Mouse (Mus musculus): ENCODE data around the gene Klhl30. TPM values are rescaled to one million over a fixed set of nuclear protein-coding genes. Genes with fewer than 3 reads are reported as not detected.

The Klhl30 gene
- polyA plus RNA-seq, 1 experiment from 2014 or later: 2.6 TPM

GRCm38 (mm10) chr1:91321760-91322438, 28.9 kb upstream of the Klhl30 start, which contains the start of gene Espnl:
Espnl (plus strand) TSS chr1:91322075.
- no peaks in the 10 kb centered on the region for H3K4me1 ChIP-seq (ENCODE audit: control insufficient read depth, insufficient read depth, low read length)
- no peak within 1 kb of the TSS for H3K4me3 ChIP-seq (replicated peaks; ENCODE audit: low read length)
- H3K9me3 ChIP-seq (replicated peaks; ENCODE audit: control insufficient read depth, low read length): no peaks in the 10 kb centered on the region
- WGBS: 59% methylated on average over 19 of the region's 19 CpGs
- no peaks in the 10 kb centered on the region for H3K36me3 ChIP-seq (ENCODE audit: control insufficient read depth, insufficient read depth, low read length)
- no peak within 1 kb of the TSS for H3K9ac ChIP-seq (ENCODE audit: low read length)
- H3K27ac ChIP-seq (ENCODE audit: low read length): no peak within 1 kb of the TSS
- ATAC-seq (ENCODE audit: insufficient read depth, low FRiP score): no peak
- no peak within 1 kb of the TSS for H3K4me2 ChIP-seq (ENCODE audit: low read depth, low read length)
- H3K27me3 ChIP-seq (ENCODE audit: control insufficient read depth, insufficient read depth, low read length): no peaks in the 10 kb centered on the region

- no peak overlapping the region for H3K27ac ChIP-seq (ENCODE audit: low read length)
- H3K9ac ChIP-seq (ENCODE audit: low read length): no peak overlapping the region
- no peaks in the 10 kb centered on the region for H3K9me3 ChIP-seq (replicated peaks; ENCODE audit: control insufficient read depth, low read length)
- no peaks in the 10 kb centered on the region for H3K4me1 ChIP-seq (ENCODE audit: control insufficient read depth, insufficient read depth, low read length)
- H3K4me3 ChIP-seq (replicated peaks; ENCODE audit: low read length): no peak overlapping the region
- 67% methylated on average over 2 of the region's 2 CpGs for WGBS
- no peaks in the 10 kb centered on the region for H3K36me3 ChIP-seq (ENCODE audit: control insufficient read depth, insufficient read depth, low read length)
- H3K27me3 ChIP-seq (ENCODE audit: control insufficient read depth, insufficient read depth, low read length): no peaks in the 10 kb centered on the region
- H3K4me2 ChIP-seq (ENCODE audit: low read depth, low read length): no peak overlapping the region
- ATAC-seq (ENCODE audit: insufficient read depth, low FRiP score): no peak
Observed at GRCm38 (mm10) chr1:91324646-91325045, 26.2 kb upstream of the Klhl30 start.

GRCm38 (mm10) chr1:91325488-91326042, 25.3 kb upstream of the Klhl30 start:
- WGBS: 76% methylated on average over 4 of the region's 4 CpGs
- Histone ChIP-seq H3K9ac (ENCODE audit: low read length) (no peak overlapping the region), H3K36me3 (ENCODE audit: control insufficient read depth, insufficient read depth, low read length) (no peaks in the 10 kb centered on the region)

GRCm38 (mm10) chr1:91332102-91332501, 18.7 kb upstream of the Klhl30 start:
- Histone ChIP-seq H3K27ac (ENCODE audit: low read length) (no peak overlapping the region), H3K9ac (ENCODE audit: low read length) (no peak overlapping the region), H3K4me2 (ENCODE audit: low read depth, low read length) (no peak overlapping the region), H3K36me3 (ENCODE audit: control insufficient read depth, insufficient read depth, low read length) (no peaks in the 10 kb centered on the region), H3K4me1 (ENCODE audit: control insufficient read depth, insufficient read depth, low read length) (no peaks in the 10 kb centered on the region), H3K9me3 (replicated peaks; ENCODE audit: control insufficient read depth, low read length) (no peaks in the 10 kb centered on the region), H3K4me3 (replicated peaks; ENCODE audit: low read length) (no peak overlapping the region), H3K27me3 (ENCODE audit: control insufficient read depth, insufficient read depth, low read length) (no peaks in the 10 kb centered on the region)
- ATAC-seq (ENCODE audit: insufficient read depth, low FRiP score): no peak
- WGBS: 52% methylated on average over 4 of the region's 4 CpGs

More at GRCm38 (mm10) chr1:91325488-91326042, 25.3 kb upstream of the Klhl30 start:
- Histone ChIP-seq H3K4me3 (replicated peaks; ENCODE audit: low read length) (no peak overlapping the region), H3K4me1 (ENCODE audit: control insufficient read depth, insufficient read depth, low read length) (no peaks in the 10 kb centered on the region), H3K9me3 (replicated peaks; ENCODE audit: control insufficient read depth, low read length) (no peaks in the 10 kb centered on the region), H3K27me3 (ENCODE audit: control insufficient read depth, insufficient read depth, low read length) (no peaks in the 10 kb centered on the region), H3K4me2 (ENCODE audit: low read depth, low read length) (no peak overlapping the region), H3K27ac (ENCODE audit: low read length) (no peak overlapping the region)
- ATAC-seq (ENCODE audit: insufficient read depth, low FRiP score): no peak

GRCm38 (mm10) chr1:91333582-91333981, 17.2 kb upstream of the Klhl30 start:
- no peak overlapping the region for H3K4me3 ChIP-seq (replicated peaks; ENCODE audit: low read length)
- no peak overlapping the region for H3K4me2 ChIP-seq (ENCODE audit: low read depth, low read length)
- no peak overlapping the region for H3K27ac ChIP-seq (ENCODE audit: low read length)
- no peaks in the 10 kb centered on the region for H3K9me3 ChIP-seq (replicated peaks; ENCODE audit: control insufficient read depth, low read length)
- H3K36me3 ChIP-seq (ENCODE audit: control insufficient read depth, insufficient read depth, low read length): no peaks in the 10 kb centered on the region
- H3K27me3 ChIP-seq (ENCODE audit: control insufficient read depth, insufficient read depth, low read length): no peaks in the 10 kb centered on the region
- no peak overlapping the region for H3K9ac ChIP-seq (ENCODE audit: low read length)
- no peak for ATAC-seq (ENCODE audit: insufficient read depth, low FRiP score)
- H3K4me1 ChIP-seq (ENCODE audit: control insufficient read depth, insufficient read depth, low read length): no peaks in the 10 kb centered on the region

- no peaks in the 10 kb centered on the region for H3K9me3 ChIP-seq (replicated peaks; ENCODE audit: control insufficient read depth, low read length)
- H3K4me1 ChIP-seq (ENCODE audit: control insufficient read depth, insufficient read depth, low read length): no peaks in the 10 kb centered on the region; the same call in 1 of the 2 replicates
- no peaks in the 10 kb centered on the region for H3K36me3 ChIP-seq (ENCODE audit: control insufficient read depth, insufficient read depth, low read length)
- WGBS: 85% methylated on average over 7 of the region's 7 CpGs
- H3K4me3 ChIP-seq (replicated peaks; ENCODE audit: low read length): no peak overlapping the region
- no peak overlapping the region for H3K4me2 ChIP-seq (ENCODE audit: low read depth, low read length)
- no peak overlapping the region for H3K27ac ChIP-seq (ENCODE audit: low read length)
- 0 out of 2 replicates have a peak, but pooled peaks cover 3% of the 10 kb centered on the region for H3K27me3 ChIP-seq (ENCODE audit: control insufficient read depth, insufficient read depth, low read length)
- ATAC-seq (ENCODE audit: insufficient read depth, low FRiP score): no peak
- no peak overlapping the region for H3K9ac ChIP-seq (ENCODE audit: low read length)
Observed at GRCm38 (mm10) chr1:91337355-91337754, 13.5 kb upstream of the Klhl30 start.

GRCm38 (mm10) chr1:91344001-91344400, 6.8 kb upstream of the Klhl30 start:
- Histone ChIP-seq H3K4me3 (replicated peaks; ENCODE audit: low read length) (no peak overlapping the region), H3K4me1 (ENCODE audit: control insufficient read depth, insufficient read depth, low read length) (peaks cover 8% of the 10 kb centered on the region), H3K4me2 (ENCODE audit: low read depth, low read length) (no peak overlapping the region), H3K9ac (ENCODE audit: low read length) (no peak overlapping the region), H3K9me3 (replicated peaks; ENCODE audit: control insufficient read depth, low read length) (no peaks in the 10 kb centered on the region), H3K27me3 (ENCODE audit: control insufficient read depth, insufficient read depth, low read length) (peaks cover 41% of the 10 kb centered on the region), H3K27ac (ENCODE audit: low read length) (no peak overlapping the region), H3K36me3 (ENCODE audit: control insufficient read depth, insufficient read depth, low read length) (no peaks in the 10 kb centered on the region)
- no peak for ATAC-seq (ENCODE audit: insufficient read depth, low FRiP score)
- WGBS: 62% methylated on average over 3 of the region's 3 CpGs

GRCm38 (mm10) chr1:91344921-91345685, 5.7 kb upstream of the Klhl30 start:
- Histone ChIP-seq H3K4me3 (replicated peaks; ENCODE audit: low read length) (peak overlapping the region; percentile 28), H3K9ac (ENCODE audit: low read length) (no peak overlapping the region; the same call in 1 of the 2 replicates), H3K36me3 (ENCODE audit: control insufficient read depth, insufficient read depth, low read length) (no peaks in the 10 kb centered on the region), H3K4me1 (ENCODE audit: control insufficient read depth, insufficient read depth, low read length) (peaks cover 8% of the 10 kb centered on the region), H3K4me2 (ENCODE audit: low read depth, low read length) (peak overlapping the region; percentile 43), H3K9me3 (replicated peaks; ENCODE audit: control insufficient read depth, low read length) (no peaks in the 10 kb centered on the region), H3K27ac (ENCODE audit: low read length) (no peak overlapping the region), H3K27me3 (ENCODE audit: control insufficient read depth, insufficient read depth, low read length) (peaks cover 41% of the 10 kb centered on the region)
- ATAC-seq (ENCODE audit: insufficient read depth, low FRiP score): no peak
- WGBS: 4% methylated on average over 68 of the region's 68 CpGs

- H3K4me1 ChIP-seq (ENCODE audit: control insufficient read depth, insufficient read depth, low read length): peaks cover 11% of the 10 kb centered on the region
- no peak overlapping the region for H3K9ac ChIP-seq (ENCODE audit: low read length)
- H3K27me3 ChIP-seq (ENCODE audit: control insufficient read depth, insufficient read depth, low read length): peaks cover 38% of the 10 kb centered on the region
- no peak overlapping the region for H3K27ac ChIP-seq (ENCODE audit: low read length)
- ATAC-seq (ENCODE audit: insufficient read depth, low FRiP score): peak; percentile 56; the same call in 1 of the 2 replicates
- 36% methylated on average over 3 of the region's 3 CpGs for WGBS
- no peaks in the 10 kb centered on the region for H3K36me3 ChIP-seq (ENCODE audit: control insufficient read depth, insufficient read depth, low read length)
- no peak overlapping the region for H3K4me3 ChIP-seq (replicated peaks; ENCODE audit: low read length)
- no peak overlapping the region for H3K4me2 ChIP-seq (ENCODE audit: low read depth, low read length)
- no peaks in the 10 kb centered on the region for H3K9me3 ChIP-seq (replicated peaks; ENCODE audit: control insufficient read depth, low read length)
Observed at GRCm38 (mm10) chr1:91346892-91347291, 3.9 kb upstream of the Klhl30 start.
